Mouse (Mus musculus) kidney, adult 2 months (tissue): Measurements from ENCODE around the gene Tmco4.
A peak's percentile ranks its signal among the peaks of the same experiment; 100 is the strongest.

Experiments used
- CTCF ChIP-seq: fragments of 200-500 bp; conservative IDR thresholded peaks from 2 replicates; pipeline ENCODE4 v1.5.1; 2011; ENCODE audit warnings: low read depth, mild to moderate bottlenecking, control low read depth, low read length, moderate library complexity, mixed read lengths; ENCODE audit not compliant: insufficient read depth, insufficient read length
- POLR2A ChIP-seq: fragments of 200-500 bp; IDR thresholded peaks from one replicate; pipeline ENCODE4 v1.6.1; 2011; ENCODE audit warnings: low read depth, low read length, control low read depth

- TF ChIP-seq POLR2A, result no peak
- peak; percentile 55 for TF ChIP-seq CTCF
Measured at GRCm38 (mm10) chr4:139014793-139015192, 42.1 kb downstream of the Tmco4 start.
